Mouse (Mus musculus): ENCODE measurements around the gene Wbp2nl. TPM values are rescaled to one million over a fixed set of nuclear protein-coding genes. Genes with fewer than 3 reads are reported as not detected.

The Wbp2nl gene
- polyA plus RNA-seq, 1 experiment, result not detected

DNA sequence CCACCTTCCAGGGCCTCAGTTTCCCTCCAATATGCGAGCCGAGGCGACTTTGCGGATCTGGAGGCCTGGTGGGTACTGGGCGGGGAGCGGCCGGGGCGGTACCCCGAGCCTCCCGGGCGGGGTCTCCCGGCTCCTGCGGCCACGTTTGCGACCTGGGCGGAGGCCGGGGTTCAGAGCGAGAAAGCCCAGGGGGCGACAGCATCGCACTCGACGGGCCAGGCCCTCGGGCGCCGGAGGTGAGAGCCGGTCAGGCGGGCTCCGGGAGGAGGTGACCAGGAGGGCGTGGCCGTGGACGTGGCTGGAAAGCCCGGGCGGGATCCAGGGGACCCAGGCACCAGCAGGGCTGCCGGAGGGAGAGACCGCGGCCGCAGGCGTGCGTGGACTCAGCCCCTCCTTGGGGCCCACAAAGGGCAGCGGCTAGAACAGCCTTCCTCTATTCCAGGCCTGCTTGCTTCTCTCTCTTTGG, 42.3 kb downstream of the Wbp2nl start:
- 3% methylated on average over 40 of the region's 40 CpGs for WGBS
- Histone ChIP-seq H3K27ac (ENCODE audit: control insufficient read depth, insufficient read depth, low read depth, low read length, poor library complexity) (peak overlapping the region; percentile 96), H3K4me1 (ENCODE audit: control insufficient read depth, insufficient read depth, low read length) (peaks cover 6% of the 10 kb centered on the region; the same call in 1 of the 2 replicates), H3K4me3 (replicated peaks; ENCODE audit: control insufficient read depth, low read depth, low read length) (peak overlapping the region; percentile 66)
- TF ChIP-seq CTCF (IDR thresholded peaks at IDR 0.05; ENCODE audit: control insufficient read depth, insufficient read depth, low read length) (no peak), POLR2A (IDR thresholded peaks at IDR 0.05; ENCODE audit: borderline replicate concordance, control insufficient read depth, low read depth, low read length) (peak; percentile 81; the same call in 1 of the 2 replicates)

DNA sequence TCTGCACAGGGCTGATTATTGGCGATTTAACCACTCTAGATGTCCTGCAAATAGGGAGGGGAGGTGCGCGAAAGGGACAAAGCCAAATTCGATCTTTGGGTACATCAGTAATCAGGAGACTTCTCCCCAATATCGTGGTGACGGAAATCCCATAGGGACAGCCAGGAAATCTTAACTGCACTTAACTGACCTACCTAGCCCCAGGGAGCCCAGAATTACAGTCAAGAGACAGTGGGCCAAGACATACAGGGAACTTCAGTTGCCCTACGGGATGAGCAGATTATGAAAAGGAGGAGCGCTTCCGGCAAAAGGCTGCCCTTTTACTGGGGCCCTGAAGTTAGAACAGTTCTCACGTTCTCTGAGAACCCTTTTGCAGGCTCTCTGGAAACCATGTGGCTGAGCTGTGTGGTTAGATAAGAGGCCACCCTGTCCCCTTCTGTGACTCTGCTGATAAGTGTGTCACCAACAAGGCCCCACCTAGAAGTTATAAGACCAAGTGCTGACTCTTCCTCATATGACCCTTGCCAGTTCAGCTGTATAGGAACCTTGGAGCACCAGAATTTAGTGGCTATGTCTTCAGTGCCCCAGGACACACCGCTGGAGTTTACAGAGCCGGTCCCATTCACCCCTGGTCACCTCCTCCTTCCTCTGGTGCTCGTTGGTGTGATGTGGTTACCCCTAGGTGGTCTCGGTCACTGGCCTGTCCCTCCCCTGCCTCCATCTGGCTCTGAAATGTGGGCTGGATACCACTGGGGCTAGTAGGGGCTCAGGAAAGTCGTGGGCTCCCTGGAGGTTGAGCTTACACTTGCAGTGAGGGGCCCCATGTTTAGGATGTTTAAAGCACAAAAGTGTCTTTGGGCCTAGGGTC, 43.2 kb downstream of the Wbp2nl start:
- Histone ChIP-seq H3K4me1 (ENCODE audit: control insufficient read depth, insufficient read depth, low read length) (peaks cover 6% of the 10 kb centered on the region; the same call in 1 of the 2 replicates), H3K4me3 (replicated peaks; ENCODE audit: control insufficient read depth, low read depth, low read length) (peak overlapping the region; percentile 66), H3K27ac (ENCODE audit: control insufficient read depth, insufficient read depth, low read depth, low read length, poor library complexity) (peak overlapping the region; percentile 96)
- TF ChIP-seq POLR2A (IDR thresholded peaks at IDR 0.05; ENCODE audit: borderline replicate concordance, control insufficient read depth, low read depth, low read length) (0 out of 2 replicates have a peak, but pooled peaks have one; percentile 36), CTCF (IDR thresholded peaks at IDR 0.05; ENCODE audit: control insufficient read depth, insufficient read depth, low read length) (no peak)
- 11% methylated on average over 15 of the region's 15 CpGs for WGBS

DNA sequence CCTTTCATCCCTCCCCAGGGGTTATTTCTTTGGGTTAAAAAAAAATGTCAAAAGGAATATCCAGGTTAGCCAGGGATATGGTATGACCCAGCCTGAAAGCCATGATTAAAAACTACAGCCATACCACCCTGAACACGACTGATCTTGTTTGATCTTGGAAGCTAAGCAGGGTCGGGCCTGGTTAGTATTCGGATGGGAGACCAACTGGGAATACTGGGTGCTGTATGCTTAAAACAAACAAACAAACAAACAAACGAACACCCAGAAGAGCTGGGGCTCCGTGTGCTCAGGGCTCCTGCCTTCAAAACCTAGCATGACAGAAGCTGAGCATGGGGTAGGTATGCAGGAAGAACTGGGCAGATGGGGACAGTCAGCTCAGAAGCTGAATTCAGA, 43.8 kb downstream of the Wbp2nl start:
- H3K4me3 ChIP-seq (replicated peaks; ENCODE audit: control insufficient read depth, low read depth, low read length), result peak overlapping the region; percentile 16
- peaks cover 7% of the 10 kb centered on the region; the same call in 1 of the 2 replicates for H3K4me1 ChIP-seq (ENCODE audit: control insufficient read depth, insufficient read depth, low read length)
- H3K27ac ChIP-seq (ENCODE audit: control insufficient read depth, insufficient read depth, low read depth, low read length, poor library complexity), result peak overlapping the region; percentile 94
- 65% methylated on average over 5 of the region's 5 CpGs for WGBS
- TF ChIP-seq POLR2A (IDR thresholded peaks at IDR 0.05; ENCODE audit: borderline replicate concordance, control insufficient read depth, low read depth, low read length), result no peak
- TF ChIP-seq CTCF (IDR thresholded peaks at IDR 0.05; ENCODE audit: control insufficient read depth, insufficient read depth, low read length), result no peak

DNA sequence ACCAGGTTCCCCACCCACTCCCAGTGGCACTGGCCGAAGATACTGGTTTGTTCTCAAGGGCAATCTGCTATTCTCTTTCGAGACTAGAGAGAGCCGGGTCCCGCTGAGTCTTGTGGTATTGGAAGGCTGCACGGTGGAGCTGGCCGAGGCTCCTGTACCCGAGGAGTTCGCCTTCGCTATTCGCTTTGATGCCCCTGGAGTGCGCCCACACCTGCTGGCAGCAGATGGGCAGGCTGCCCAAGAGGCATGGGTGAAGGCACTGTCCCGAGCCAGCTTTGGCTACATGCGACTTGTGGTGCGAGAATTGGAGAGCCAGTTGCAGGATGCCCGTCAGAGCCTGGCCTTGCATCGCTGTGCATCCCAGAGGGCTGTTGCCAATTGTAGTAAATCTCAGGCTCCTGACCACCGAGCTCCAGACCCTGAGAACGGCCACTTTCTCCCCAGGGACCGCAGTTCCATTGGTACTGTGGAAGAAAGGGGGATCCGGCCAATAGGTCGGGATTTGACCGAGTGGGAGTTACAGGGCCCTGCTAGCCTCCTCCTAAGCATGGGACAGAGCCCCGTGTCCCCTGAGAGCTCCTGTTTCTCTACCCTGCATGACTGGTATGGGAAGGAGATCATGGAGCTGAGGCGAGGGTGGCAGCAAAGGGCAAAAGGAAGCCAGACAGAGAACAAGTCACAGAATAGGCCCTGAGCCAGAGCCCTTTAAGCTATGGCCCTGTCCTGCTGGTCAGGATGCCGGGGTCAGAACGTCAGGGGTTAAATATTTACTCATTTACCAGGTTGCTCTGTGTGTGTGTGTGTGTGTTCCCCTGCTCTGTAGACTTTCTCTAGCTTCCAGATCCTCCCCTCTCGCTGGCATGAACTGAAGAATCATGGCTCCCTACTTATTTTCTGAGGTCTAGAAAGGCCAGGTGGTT, 44.9 kb downstream of the Wbp2nl start:
- 82% methylated on average over 27 of the region's 27 CpGs for WGBS
- peak overlapping the region; percentile 42 for H3K27ac ChIP-seq (ENCODE audit: control insufficient read depth, insufficient read depth, low read depth, low read length, poor library complexity)
- peaks cover 11% of the 10 kb centered on the region; the same call in 1 of the 2 replicates for H3K4me1 ChIP-seq (ENCODE audit: control insufficient read depth, insufficient read depth, low read length)
- TF ChIP-seq POLR2A (IDR thresholded peaks at IDR 0.05; ENCODE audit: borderline replicate concordance, control insufficient read depth, low read depth, low read length), result no peak
- no peak for TF ChIP-seq CTCF (IDR thresholded peaks at IDR 0.05; ENCODE audit: control insufficient read depth, insufficient read depth, low read length)
- peak overlapping the region; percentile 23 for H3K4me3 ChIP-seq (replicated peaks; ENCODE audit: control insufficient read depth, low read depth, low read length)

GRCm38 (mm10) chr15:82344971-82345370, 46.2 kb downstream of the Wbp2nl start:
- 73% methylated on average over 6 of the region's 6 CpGs for WGBS
- peaks cover 10% of the 10 kb centered on the region; the same call in 1 of the 2 replicates for H3K4me1 ChIP-seq (ENCODE audit: control insufficient read depth, insufficient read depth, low read length)

DNA sequence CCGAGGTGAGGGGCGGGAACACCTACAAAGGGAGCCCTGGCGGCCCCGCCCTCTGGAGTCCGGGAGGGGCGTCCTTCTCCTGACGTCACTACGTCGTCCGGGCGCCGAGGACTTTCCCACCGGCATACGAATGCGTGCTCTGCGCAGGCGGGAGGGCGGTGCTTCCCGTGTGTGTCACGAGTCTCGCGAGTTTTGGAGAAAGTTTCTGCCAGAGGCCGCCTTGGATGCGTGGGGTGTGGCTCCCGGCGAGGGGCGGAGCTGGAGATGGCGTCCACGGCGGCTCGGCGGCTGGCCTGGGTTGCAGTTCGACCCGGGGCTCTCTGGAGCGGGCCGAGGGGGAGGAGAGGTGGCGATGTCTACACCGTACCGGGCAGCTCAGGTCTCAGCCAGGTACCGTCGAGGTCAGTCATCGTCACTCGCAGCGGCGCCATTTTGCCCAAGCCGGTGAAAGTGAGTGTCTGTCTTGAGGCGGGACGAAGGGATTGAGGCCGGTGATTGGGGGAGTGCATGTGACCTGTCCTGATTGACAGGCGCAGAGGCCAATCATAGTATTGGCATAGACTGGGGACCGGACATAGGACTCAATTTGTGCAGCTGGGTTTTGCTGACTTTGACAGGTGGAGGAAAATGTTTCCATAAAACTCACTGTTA, 47.2 kb downstream of the Wbp2nl start:
- Histone ChIP-seq H3K4me1 (ENCODE audit: control insufficient read depth, insufficient read depth, low read length) (peaks cover 10% of the 10 kb centered on the region; the same call in 1 of the 2 replicates), H3K27ac (ENCODE audit: control insufficient read depth, insufficient read depth, low read depth, low read length, poor library complexity) (peak overlapping the region; percentile 94), H3K4me3 (replicated peaks; ENCODE audit: control insufficient read depth, low read depth, low read length) (peak overlapping the region; percentile 83)
- peak; percentile 75; the same call in 1 of the 2 replicates for TF ChIP-seq POLR2A (IDR thresholded peaks at IDR 0.05; ENCODE audit: borderline replicate concordance, control insufficient read depth, low read depth, low read length)
- TF ChIP-seq CTCF (IDR thresholded peaks at IDR 0.05; ENCODE audit: control insufficient read depth, insufficient read depth, low read length), result no peak; the same call in 1 of the 2 replicates
- WGBS, result under 1% methylated on average over 51 of the region's 51 CpGs

More at GRCm38 (mm10) chr15:82344971-82345370, 46.2 kb downstream of the Wbp2nl start:
- TF ChIP-seq POLR2A (IDR thresholded peaks at IDR 0.05; ENCODE audit: borderline replicate concordance, control insufficient read depth, low read depth, low read length) (no peak), CTCF (IDR thresholded peaks at IDR 0.05; ENCODE audit: control insufficient read depth, insufficient read depth, low read length) (no peak)
- no peak overlapping the region for H3K4me3 ChIP-seq (replicated peaks; ENCODE audit: control insufficient read depth, low read depth, low read length)
- peak overlapping the region; percentile 26 for H3K27ac ChIP-seq (ENCODE audit: control insufficient read depth, insufficient read depth, low read depth, low read length, poor library complexity)

DNA sequence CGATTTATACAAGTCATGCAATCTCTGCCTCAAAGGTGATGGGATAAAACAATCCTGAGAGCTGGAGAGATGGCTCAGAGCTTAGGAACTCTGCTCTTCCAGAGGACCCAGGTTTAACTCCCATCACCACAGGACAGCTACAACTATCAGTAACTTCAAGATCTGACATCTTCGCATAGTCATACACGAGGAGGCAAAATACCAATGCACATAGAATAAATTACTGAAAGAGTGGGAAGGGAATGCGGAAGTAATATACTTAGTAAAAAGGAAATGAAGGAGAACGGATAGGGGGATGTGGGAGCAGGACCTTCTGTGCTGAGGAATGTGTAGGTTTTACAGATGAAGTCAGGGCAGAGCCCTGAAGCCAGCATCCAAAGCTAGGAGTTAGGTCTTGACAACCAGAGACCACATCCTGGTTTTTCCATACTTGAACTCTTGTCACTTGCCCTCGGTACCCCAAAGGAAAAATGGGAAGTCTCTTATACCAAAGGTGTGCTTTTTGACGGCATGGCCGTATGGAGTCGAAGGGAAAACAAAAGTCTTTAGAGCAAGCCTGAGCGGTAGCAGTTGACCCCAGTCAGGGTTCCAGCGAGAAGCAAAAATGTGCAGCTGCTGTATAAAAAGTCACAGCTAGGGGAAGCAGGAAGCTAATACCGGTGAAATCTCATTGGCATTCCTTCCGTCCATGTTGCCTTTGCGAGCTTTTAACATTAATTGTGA, 48.0 kb downstream of the Wbp2nl start:
- H3K27ac ChIP-seq (ENCODE audit: control insufficient read depth, insufficient read depth, low read depth, low read length, poor library complexity), result peak overlapping the region; percentile 94; the same call in 1 of the 2 replicates
- WGBS, result 5% methylated on average over 14 of the region's 14 CpGs
- H3K4me1 ChIP-seq (ENCODE audit: control insufficient read depth, insufficient read depth, low read length), result peaks cover 10% of the 10 kb centered on the region; the same call in 1 of the 2 replicates
- no peak for TF ChIP-seq CTCF (IDR thresholded peaks at IDR 0.05; ENCODE audit: control insufficient read depth, insufficient read depth, low read length)
- TF ChIP-seq POLR2A (IDR thresholded peaks at IDR 0.05; ENCODE audit: borderline replicate concordance, control insufficient read depth, low read depth, low read length), result no peak
- peak overlapping the region; percentile 83 for H3K4me3 ChIP-seq (replicated peaks; ENCODE audit: control insufficient read depth, low read depth, low read length)
